Mouse (Mus musculus): ENCODE data around the gene Theg. TPM values are rescaled to one million over a fixed set of nuclear protein-coding genes. Genes with fewer than 3 reads are reported as not detected.

Gene Theg
- polyA plus RNA-seq, 1 experiment = not detected

GRCm38 (mm10) chr10:79581501-79581900 is 5.6 kb downstream of the Theg start:
- Histone ChIP-seq H3K36me3 (ENCODE audit: control insufficient read depth, insufficient read depth, low read length) (no peaks in the 10 kb centered on the region), H3K4me1 (ENCODE audit: control insufficient read depth, insufficient read depth, low read length) (no peaks in the 10 kb centered on the region), H3K27ac (ENCODE audit: insufficient read depth, low read depth, low read length) (no peak overlapping the region), H3K27me3 (replicated peaks; ENCODE audit: control insufficient read depth, insufficient read depth, low read length) (no peaks in the 10 kb centered on the region), H3K4me3 (ENCODE audit: insufficient read depth, low read depth, low read length) (no peak overlapping the region)
- 82% methylated on average over 8 of the region's 8 CpGs for WGBS
- TF ChIP-seq POLR2A (IDR thresholded peaks at IDR 0.05; ENCODE audit: low read depth, low read length) (no peak), CTCF (conservative IDR thresholded peaks at IDR 0.05; ENCODE audit: insufficient read depth, insufficient read length, low read depth, low read length) (no peak)
- no peak for DNase-seq

GRCm38 (mm10) chr10:79580811-79581210 is 6.3 kb downstream of the Theg start:
- 49% methylated on average over 6 of the region's 6 CpGs for WGBS

GRCm38 (mm10) chr10:79580356-79580755 is 6.8 kb downstream of the Theg start:
- Histone ChIP-seq H3K27ac (ENCODE audit: insufficient read depth, low read depth, low read length) (no peak overlapping the region), H3K4me3 (ENCODE audit: insufficient read depth, low read depth, low read length) (no peak overlapping the region), H3K36me3 (ENCODE audit: control insufficient read depth, insufficient read depth, low read length) (no peaks in the 10 kb centered on the region), H3K27me3 (replicated peaks; ENCODE audit: control insufficient read depth, insufficient read depth, low read length) (no peaks in the 10 kb centered on the region), H3K4me1 (ENCODE audit: control insufficient read depth, insufficient read depth, low read length) (no peaks in the 10 kb centered on the region)
- TF ChIP-seq CTCF (conservative IDR thresholded peaks at IDR 0.05; ENCODE audit: insufficient read depth, insufficient read length, low read depth, low read length) (no peak), POLR2A (IDR thresholded peaks at IDR 0.05; ENCODE audit: low read depth, low read length) (no peak)
- WGBS = 74% methylated on average over 7 of the region's 7 CpGs
- DNase-seq = no peak

More at GRCm38 (mm10) chr10:79580811-79581210, 6.3 kb downstream of the Theg start:
- Histone ChIP-seq H3K27me3 (replicated peaks; ENCODE audit: control insufficient read depth, insufficient read depth, low read length) (no peaks in the 10 kb centered on the region), H3K27ac (ENCODE audit: insufficient read depth, low read depth, low read length) (no peak overlapping the region), H3K36me3 (ENCODE audit: control insufficient read depth, insufficient read depth, low read length) (no peaks in the 10 kb centered on the region), H3K4me1 (ENCODE audit: control insufficient read depth, insufficient read depth, low read length) (no peaks in the 10 kb centered on the region), H3K4me3 (ENCODE audit: insufficient read depth, low read depth, low read length) (no peak overlapping the region)
- no peak for TF ChIP-seq POLR2A (IDR thresholded peaks at IDR 0.05; ENCODE audit: low read depth, low read length)
- TF ChIP-seq CTCF (conservative IDR thresholded peaks at IDR 0.05; ENCODE audit: insufficient read depth, insufficient read length, low read depth, low read length) = peak; percentile 60
- DNase-seq = peak; percentile 20

- WGBS = 75% methylated on average over 12 of the region's 12 CpGs
These were observed 7.3 kb downstream of the Theg start for GRCm38 (mm10) chr10:79579781-79580180.

GRCm38 (mm10) chr10:79578891-79579290 is 8.2 kb downstream of the Theg start:
- Histone ChIP-seq H3K36me3 (ENCODE audit: control insufficient read depth, insufficient read depth, low read length) (no peaks in the 10 kb centered on the region), H3K4me3 (ENCODE audit: insufficient read depth, low read depth, low read length) (no peak overlapping the region), H3K27me3 (replicated peaks; ENCODE audit: control insufficient read depth, insufficient read depth, low read length) (no peaks in the 10 kb centered on the region), H3K4me1 (ENCODE audit: control insufficient read depth, insufficient read depth, low read length) (no peaks in the 10 kb centered on the region), H3K27ac (ENCODE audit: insufficient read depth, low read depth, low read length) (no peak overlapping the region)
- 76% methylated on average over 7 of the region's 7 CpGs for WGBS
- TF ChIP-seq POLR2A (IDR thresholded peaks at IDR 0.05; ENCODE audit: low read depth, low read length) (no peak), CTCF (conservative IDR thresholded peaks at IDR 0.05; ENCODE audit: insufficient read depth, insufficient read length, low read depth, low read length) (no peak)
- DNase-seq = no peak

More at GRCm38 (mm10) chr10:79579781-79580180, 7.3 kb downstream of the Theg start:
- DNase-seq = no peak
- TF ChIP-seq CTCF (conservative IDR thresholded peaks at IDR 0.05; ENCODE audit: insufficient read depth, insufficient read length, low read depth, low read length) (no peak), POLR2A (IDR thresholded peaks at IDR 0.05; ENCODE audit: low read depth, low read length) (no peak)
- H3K4me3 ChIP-seq (ENCODE audit: insufficient read depth, low read depth, low read length) = no peak overlapping the region
- H3K4me1 ChIP-seq (ENCODE audit: control insufficient read depth, insufficient read depth, low read length) = no peaks in the 10 kb centered on the region
- H3K27ac ChIP-seq (ENCODE audit: insufficient read depth, low read depth, low read length) = no peak overlapping the region
- no peaks in the 10 kb centered on the region for H3K27me3 ChIP-seq (replicated peaks; ENCODE audit: control insufficient read depth, insufficient read depth, low read length)
- no peaks in the 10 kb centered on the region for H3K36me3 ChIP-seq (ENCODE audit: control insufficient read depth, insufficient read depth, low read length)

- WGBS = 70% methylated on average over 9 of the region's 9 CpGs
- Histone ChIP-seq H3K27ac (ENCODE audit: insufficient read depth, low read depth, low read length) (no peak overlapping the region), H3K4me1 (ENCODE audit: control insufficient read depth, insufficient read depth, low read length) (no peaks in the 10 kb centered on the region), H3K4me3 (ENCODE audit: insufficient read depth, low read depth, low read length) (no peak overlapping the region), H3K27me3 (replicated peaks; ENCODE audit: control insufficient read depth, insufficient read depth, low read length) (no peaks in the 10 kb centered on the region), H3K36me3 (ENCODE audit: control insufficient read depth, insufficient read depth, low read length) (no peaks in the 10 kb centered on the region)
- no peak for TF ChIP-seq POLR2A (IDR thresholded peaks at IDR 0.05; ENCODE audit: low read depth, low read length)
- no peak for TF ChIP-seq CTCF (conservative IDR thresholded peaks at IDR 0.05; ENCODE audit: insufficient read depth, insufficient read length, low read depth, low read length)
- DNase-seq = no peak
These were observed 8.9 kb downstream of the Theg start for GRCm38 (mm10) chr10:79578276-79578675.

GRCm38 (mm10) chr10:79577376-79577775 is 9.8 kb downstream of the Theg start:
- Histone ChIP-seq H3K4me3 (ENCODE audit: insufficient read depth, low read depth, low read length) (no peak overlapping the region), H3K27me3 (replicated peaks; ENCODE audit: control insufficient read depth, insufficient read depth, low read length) (no peaks in the 10 kb centered on the region), H3K36me3 (ENCODE audit: control insufficient read depth, insufficient read depth, low read length) (no peaks in the 10 kb centered on the region), H3K27ac (ENCODE audit: insufficient read depth, low read depth, low read length) (no peak overlapping the region), H3K4me1 (ENCODE audit: control insufficient read depth, insufficient read depth, low read length) (no peaks in the 10 kb centered on the region)
- WGBS = 77% methylated on average over 4 of the region's 4 CpGs
- no peak for TF ChIP-seq POLR2A (IDR thresholded peaks at IDR 0.05; ENCODE audit: low read depth, low read length)
- TF ChIP-seq CTCF (conservative IDR thresholded peaks at IDR 0.05; ENCODE audit: insufficient read depth, insufficient read length, low read depth, low read length) = no peak
- DNase-seq = no peak

Measured in kidney, adult 2 months (tissue).